Mouse (Mus musculus) thymus, adult 2 months (tissue): ENCODE measurements around the gene Rapgef3. TPM values are rescaled to one million over a fixed set of nuclear protein-coding genes. Genes with fewer than 3 reads are reported as not detected.
A peak's percentile ranks its signal among the peaks of the same experiment; 100 is the strongest.

ENCODE experiments used
- DNase-seq: peaks from one replicate; pipeline ENCODE4 v3.0.0; 2021
- H3K27ac ChIP-seq: fragments of 200-500 bp; 2 replicates; pipeline ENCODE4 v1.5.1; 2012; ENCODE audit warnings: low read length, control low read depth; ENCODE audit not compliant: control insufficient read depth, insufficient read depth
- H3K27me3 ChIP-seq: fragments of 200-500 bp; 2 replicates; pipeline ENCODE4 v1.6.1; 2012; ENCODE audit warnings: mild to moderate bottlenecking, low read length, moderate library complexity, mixed read lengths; ENCODE audit not compliant: control insufficient read depth, insufficient read depth
- H3K36me3 ChIP-seq: fragments of 200-500 bp; 2 replicates; pipeline ENCODE4 v1.6.1; 2012; ENCODE audit warnings: mild to moderate bottlenecking, low read length, moderate library complexity; ENCODE audit not compliant: control insufficient read depth, insufficient read depth
- H3K4me1 ChIP-seq: fragments of 200-500 bp; replicated peaks from 2 replicates; pipeline ENCODE4 v1.6.1; 2012; ENCODE audit warnings: low read length; ENCODE audit not compliant: control insufficient read depth, insufficient read depth
- H3K4me3 ChIP-seq: fragments of 200-500 bp; 2 replicates; pipeline ENCODE4 v1.5.1; 2012; ENCODE audit warnings: mild to moderate bottlenecking, low read length, control low read depth, moderate library complexity; ENCODE audit not compliant: control insufficient read depth, insufficient read depth
- CTCF ChIP-seq: fragments of 200-500 bp; IDR thresholded peaks from 2 replicates; pipeline ENCODE4 v1.5.1; 2012; ENCODE audit warnings: mild to moderate bottlenecking, control low read depth, low read length, moderate library complexity, borderline replicate concordance; ENCODE audit not compliant: control insufficient read depth, poor library complexity, insufficient read depth; ENCODE audit errors: extremely low read depth
- POLR2A ChIP-seq: fragments of 200-500 bp; IDR thresholded peaks from 2 replicates; pipeline ENCODE4 v1.6.1; 2012; ENCODE audit warnings: mild to moderate bottlenecking, low read length, control low read depth, moderate library complexity; ENCODE audit not compliant: control insufficient read depth, poor library complexity, insufficient read depth; ENCODE audit errors: extremely low read depth
- WGBS: fragments of 180-500 bp; shearing (Covaris S2); methylation state at CpG from one replicate; pipeline ENCODE4 v1.1.7; 2018; 5-methylcytosine and 5-hydroxymethylcytosine counted together
- polyA plus RNA-seq: library from polyadenylated mRNA; depleted of rRNA; stranded (reverse); fragments of >200 nt; gene quantifications from 2 replicates; pipeline ENCODE4 v1.2.3, GENCODE M21; 2012; rRNA removed

Gene Rapgef3
- polyA plus RNA-seq, 1 experiment: 276 TPM

GRCm38 (mm10) chr15:97705211-97706050 lies 62.3 kb downstream of the Rapgef3 start, which contains the start of gene Rpap3:
Rpap3 (minus strand) TSS chr15:97705825.
- DNase-seq: peak; percentile 89
- H3K27ac ChIP-seq: no peak within 1 kb of the TSS
- WGBS: under 1% methylated on average over 71 of the region's 71 CpGs
- no peak for TF ChIP-seq CTCF
- TF ChIP-seq POLR2A: peak; percentile 42; the same call in 1 of the 2 replicates
- H3K27me3 ChIP-seq: no peaks in the 10 kb centered on the region
- H3K4me3 ChIP-seq: peak within 1 kb of the TSS; percentile 74
- peaks cover 4% of the 10 kb centered on the region; the same call in 1 of the 2 replicates for H3K36me3 ChIP-seq
- H3K4me1 ChIP-seq: peaks cover 5% of the 10 kb centered on the region

- peaks cover 77% of the 10 kb centered on the region for H3K36me3 ChIP-seq
- no peak overlapping the region for H3K4me3 ChIP-seq
- no peak for DNase-seq
- no peaks in the 10 kb centered on the region for H3K27me3 ChIP-seq
- H3K4me1 ChIP-seq: no peaks in the 10 kb centered on the region
- 95% methylated on average over 10 of the region's 10 CpGs for WGBS
- H3K27ac ChIP-seq: no peak overlapping the region; the same call in 1 of the 2 replicates
- no peak for TF ChIP-seq POLR2A
- no peak for TF ChIP-seq CTCF
Observed at GRCm38 (mm10) chr15:97696616-97697015, 71.2 kb downstream of the Rapgef3 start.

Other genes with a start within 250 kb of the Rapgef3 start
- 5.6 and 6.0 TPM in 2 replicates for gene Rpap3, start 62.1 kb downstream of the Rapgef3 start, polyA plus RNA-seq
- gene Endou, start 36.6 kb downstream of the Rapgef3 start, polyA plus RNA-seq: 276 and 294 TPM in 2 replicates
- 62.1 and 62.8 TPM in 2 replicates for gene Slc48a1, start 10.5 kb upstream of the Rapgef3 start, polyA plus RNA-seq
- 827 and 963 TPM in 2 replicates for gene Hdac7, start 76.5 kb upstream of the Rapgef3 start, polyA plus RNA-seq
- gene Vdr, start 142.7 kb upstream of the Rapgef3 start, polyA plus RNA-seq: 5.3 and 6.2 TPM in 2 replicates
- gene Tmem106c, start 196.2 kb upstream of the Rapgef3 start, polyA plus RNA-seq: 38.4 and 40.0 TPM in 2 replicates
- 0.32 and 0.47 TPM in 2 replicates for gene Col2a1, start 236.7 kb upstream of the Rapgef3 start, polyA plus RNA-seq